Mouse (Mus musculus) testis, adult 2 months (tissue): ENCODE results near the gene Babam2. TPM values are rescaled to one million over a fixed set of nuclear protein-coding genes. Genes with fewer than 3 reads are reported as not detected.

Source experiments
- H3K27ac ChIP-seq: fragments of 200-500 bp; 2 replicates; pipeline ENCODE4 v1.5.1; 2012; ENCODE audit warnings: low read depth, low read length; ENCODE audit not compliant: control insufficient read depth, insufficient read depth
- H3K27me3 ChIP-seq: fragments of 200-500 bp; 2 replicates; pipeline ENCODE4 v1.6.1; 2012; ENCODE audit warnings: mild to moderate bottlenecking, low read length, moderate library complexity; ENCODE audit not compliant: control insufficient read depth, insufficient read depth
- H3K36me3 ChIP-seq: fragments of 200-500 bp; 2 replicates; pipeline ENCODE4 v1.6.1; 2012; ENCODE audit warnings: mild to moderate bottlenecking, low read length; ENCODE audit not compliant: control insufficient read depth, insufficient read depth
- H3K4me1 ChIP-seq: fragments of 200-500 bp; 2 replicates; pipeline ENCODE4 v1.6.1; 2012; ENCODE audit warnings: low read length; ENCODE audit not compliant: control insufficient read depth, insufficient read depth
- H3K4me3 ChIP-seq: fragments of 200-500 bp; 2 replicates; pipeline ENCODE4 v1.5.1; 2012; ENCODE audit warnings: low read depth, mild to moderate bottlenecking, low read length, moderate library complexity, mixed read lengths; ENCODE audit not compliant: control insufficient read depth
- CTCF ChIP-seq: fragments of 200-500 bp; IDR thresholded peaks from 2 replicates; pipeline ENCODE4 v1.5.1; 2012; ENCODE audit warnings: low read depth, mild to moderate bottlenecking, inconsistent platforms, low read length, moderate library complexity; ENCODE audit not compliant: control insufficient read depth, insufficient read depth, insufficient replicate concordance
- POLR2A ChIP-seq: fragments of 200-500 bp; IDR thresholded peaks from 2 replicates; pipeline ENCODE4 v1.6.1; 2012; ENCODE audit warnings: low read depth, mild to moderate bottlenecking, inconsistent platforms, low read length, moderate library complexity; ENCODE audit not compliant: control insufficient read depth
- polyA plus RNA-seq: library from polyadenylated mRNA; depleted of rRNA; stranded (reverse); fragments of >200 nt; gene quantifications from 2 replicates; pipeline ENCODE4 v1.2.3, GENCODE M21; 2012

Babam2 gene
- polyA plus RNA-seq, 1 experiment, result 38.5 TPM

DNA sequence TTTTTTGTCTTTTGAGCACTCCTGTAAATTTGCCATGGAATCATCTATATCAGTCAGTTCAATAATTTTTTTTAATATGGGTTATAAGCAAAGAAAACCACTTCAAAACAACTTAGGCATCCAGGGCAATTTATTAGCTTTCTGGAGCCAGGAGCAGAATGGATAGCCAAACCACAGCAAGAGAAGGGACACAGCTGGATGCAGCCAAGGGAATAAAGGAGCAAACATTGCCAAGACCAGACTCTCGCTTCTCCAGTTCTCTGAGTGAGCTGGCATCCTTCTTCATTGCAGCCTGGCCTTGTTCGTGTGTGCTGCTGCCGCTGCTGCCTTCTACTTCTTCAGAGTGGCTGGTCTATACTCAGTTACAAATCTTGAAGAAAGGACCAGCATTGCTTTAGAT is 190.9 kb downstream of the Babam2 start:
- Histone ChIP-seq H3K4me1 (no peaks in the 10 kb centered on the region), H3K36me3 (no peaks in the 10 kb centered on the region), H3K27me3 (no peaks in the 10 kb centered on the region), H3K4me3 (no peak overlapping the region), H3K27ac (no peak overlapping the region)
- TF ChIP-seq CTCF (no peak), POLR2A (no peak)

- Histone ChIP-seq H3K27ac (no peak overlapping the region), H3K27me3 (no peaks in the 10 kb centered on the region), H3K4me3 (no peak overlapping the region), H3K36me3 (no peaks in the 10 kb centered on the region), H3K4me1 (no peaks in the 10 kb centered on the region)
- TF ChIP-seq POLR2A (no peak), CTCF (no peak)
Measured at GRCm38 (mm10) chr5:31892631-31893030, 195.1 kb downstream of the Babam2 start.

GRCm38 (mm10) chr5:31899901-31900300 is 202.4 kb downstream of the Babam2 start:
- no peak overlapping the region for H3K4me3 ChIP-seq
- no peak for TF ChIP-seq CTCF
- no peak for TF ChIP-seq POLR2A
- no peaks in the 10 kb centered on the region for H3K4me1 ChIP-seq
- H3K27ac ChIP-seq, result no peak overlapping the region
- no peaks in the 10 kb centered on the region for H3K27me3 ChIP-seq
- no peaks in the 10 kb centered on the region for H3K36me3 ChIP-seq

GRCm38 (mm10) chr5:31902144-31902543 is 204.7 kb downstream of the Babam2 start:
- Histone ChIP-seq H3K27me3 (no peaks in the 10 kb centered on the region), H3K36me3 (no peaks in the 10 kb centered on the region), H3K4me3 (no peak overlapping the region), H3K27ac (no peak overlapping the region), H3K4me1 (no peaks in the 10 kb centered on the region)
- TF ChIP-seq POLR2A (no peak), CTCF (no peak)

GRCm38 (mm10) chr5:31902891-31903290 is 205.4 kb downstream of the Babam2 start:
- H3K36me3 ChIP-seq, result no peaks in the 10 kb centered on the region
- TF ChIP-seq CTCF (no peak), POLR2A (no peak)
- H3K4me3 ChIP-seq, result no peak overlapping the region
- no peak overlapping the region for H3K27ac ChIP-seq
- H3K27me3 ChIP-seq, result no peaks in the 10 kb centered on the region
- H3K4me1 ChIP-seq, result no peaks in the 10 kb centered on the region

DNA sequence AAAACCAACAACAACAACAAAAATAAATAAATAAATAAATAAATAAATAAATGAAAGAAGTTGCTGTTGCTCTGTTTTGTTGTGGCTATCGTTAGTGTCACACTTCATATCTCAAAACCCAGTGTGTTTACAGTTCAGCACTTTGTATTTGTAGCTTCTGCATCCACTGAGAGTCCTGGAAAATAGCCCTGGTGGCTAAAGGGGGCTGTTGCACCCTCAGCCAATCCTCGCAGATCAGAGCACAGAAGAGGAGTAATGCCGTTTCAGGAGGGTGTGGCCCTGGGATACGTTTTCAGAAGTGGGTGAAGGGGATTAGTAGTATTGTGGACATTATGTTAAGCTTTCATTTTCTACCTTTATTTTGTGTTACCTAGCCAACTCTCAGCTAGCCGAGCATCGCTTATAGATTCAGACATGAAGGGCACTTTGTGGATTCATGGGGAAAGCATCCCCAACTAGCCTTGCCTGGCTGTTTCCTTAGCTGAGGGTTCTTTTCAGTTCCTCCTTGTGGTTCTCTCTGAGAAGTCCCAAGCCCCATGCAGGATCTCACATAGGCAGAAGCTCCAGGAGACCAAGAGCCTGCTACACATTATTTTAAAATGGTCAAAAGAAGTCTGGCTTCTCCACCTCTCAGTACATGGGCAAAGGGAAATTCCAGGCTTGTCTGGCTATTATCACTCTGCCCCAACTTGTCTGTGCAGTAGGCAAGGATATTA is 207.6 kb downstream of the Babam2 start:
- H3K27me3 ChIP-seq, result no peaks in the 10 kb centered on the region
- no peak overlapping the region for H3K27ac ChIP-seq
- H3K36me3 ChIP-seq, result no peaks in the 10 kb centered on the region
- TF ChIP-seq POLR2A (no peak), CTCF (no peak)
- no peak overlapping the region for H3K4me3 ChIP-seq
- no peaks in the 10 kb centered on the region for H3K4me1 ChIP-seq

GRCm38 (mm10) chr5:31905808-31906207 is 208.3 kb downstream of the Babam2 start:
- no peak overlapping the region for H3K4me3 ChIP-seq
- no peak for TF ChIP-seq POLR2A
- no peak for TF ChIP-seq CTCF
- H3K4me1 ChIP-seq, result no peaks in the 10 kb centered on the region
- H3K27ac ChIP-seq, result no peak overlapping the region
- H3K27me3 ChIP-seq, result no peaks in the 10 kb centered on the region
- H3K36me3 ChIP-seq, result no peaks in the 10 kb centered on the region
